Mouse (Mus musculus) stomach, embryonic 14.5 days (tissue): ENCODE measurements around the gene Gm45062. TPM values are rescaled to one million over a fixed set of nuclear protein-coding genes. Genes with fewer than 3 reads are reported as not detected.
"Not testable (repeated sequence)": the region's sequence is repeated elsewhere in the genome, so short reads cannot be mapped to it uniquely, and the experiment has no call there.

Source experiments
- ATAC-seq: fragments of 200-750 bp; cut with Nextera tagmentation; 2 replicates; pipeline ENCODE4 v1.8.0; 2017; ENCODE audit warnings: low read depth, moderate TSS enrichment; ENCODE audit not compliant: insufficient number of reproducible peaks, insufficient read depth, low FRiP score
- H3K27ac ChIP-seq: fragments of 300-500 bp; sonication (generic); 2 replicates; pipeline ENCODE4 v1.5.1; 2014; ENCODE audit warnings: mild to moderate bottlenecking, low read length, moderate library complexity, mixed read lengths
- H3K27me3 ChIP-seq: fragments of 300-500 bp; sonication (generic); 2 replicates; pipeline ENCODE4 v1.6.1; 2014; ENCODE audit warnings: low read length, control low read depth, mixed read lengths; ENCODE audit not compliant: control insufficient read depth, insufficient read depth
- H3K36me3 ChIP-seq: fragments of 300-500 bp; sonication (generic); 2 replicates; pipeline ENCODE4 v1.6.1; 2014; ENCODE audit warnings: mild to moderate bottlenecking, control low read depth, low read length, moderate library complexity, mixed read lengths; ENCODE audit not compliant: control insufficient read depth, insufficient read depth
- H3K4me1 ChIP-seq: fragments of 300-500 bp; sonication (generic); 2 replicates; pipeline ENCODE4 v1.6.1; 2014; ENCODE audit warnings: low read length, control low read depth, mixed read lengths; ENCODE audit not compliant: control insufficient read depth, insufficient read depth
- H3K4me2 ChIP-seq: fragments of 300-500 bp; sonication (generic); replicated peaks from 2 replicates; pipeline ENCODE4 v1.6.1; 2014; ENCODE audit warnings: low read depth, low read length, control low read depth
- H3K4me3 ChIP-seq: fragments of 300-500 bp; sonication (generic); 2 replicates; pipeline ENCODE4 v1.5.1; 2014; ENCODE audit warnings: low read depth, low read length, control low read depth
- H3K9ac ChIP-seq: fragments of 300-500 bp; sonication (generic); replicated peaks from 2 replicates; pipeline ENCODE4 v1.6.1; 2014; ENCODE audit warnings: low read depth, mild to moderate bottlenecking, control low read depth, low read length, moderate library complexity, mixed read lengths
- H3K9me3 ChIP-seq: fragments of 300-500 bp; sonication (generic); 2 replicates; pipeline ENCODE4 v1.6.1; 2016; ENCODE audit warnings: low read depth, low read length, control low read depth; ENCODE audit not compliant: control insufficient read depth
- WGBS: fragments of 180-500 bp; shearing (Covaris S2); extraction: QIAGEN DNeasy Blood & Tissue Kit; methylation state at CpG from one replicate; pipeline ENCODE4 v1.1.7; 2014; 5-methylcytosine and 5-hydroxymethylcytosine counted together
- polyA plus RNA-seq: library from polyadenylated mRNA; unstranded; fragments of >200 nt; fragmentation: Nextera tagmentation; extraction: Ambion mirVana; gene quantifications from 2 replicates; pipeline ENCODE4 v1.2.1, GENCODE M21; 2014

The Gm45062 gene
- polyA plus RNA-seq, 1 experiment from 2014 or later: 11.6 TPM

DNA sequence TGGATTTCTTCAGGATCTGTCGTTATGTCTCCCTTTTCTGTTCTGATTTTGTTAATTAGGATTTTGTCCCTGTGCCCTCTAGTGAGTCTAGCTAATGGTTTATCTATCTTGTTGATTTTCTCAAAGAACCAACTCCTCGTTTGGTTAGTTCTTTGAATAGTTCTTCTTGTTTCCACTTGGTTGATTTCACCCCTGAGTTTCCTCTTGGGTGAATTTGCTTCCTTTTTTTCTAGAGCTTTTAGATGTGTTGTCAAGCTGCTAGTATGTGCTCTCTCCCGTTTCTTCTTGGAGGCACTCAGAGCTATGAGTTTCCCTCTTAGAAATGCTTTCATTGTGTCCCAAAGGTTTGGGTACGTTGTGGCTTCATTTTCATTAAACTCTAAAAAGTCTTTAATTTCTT is 282.3 kb downstream of the Gm45062 start:
- H3K36me3 ChIP-seq, H3K27me3 ChIP-seq, H3K4me3 ChIP-seq, H3K4me2 ChIP-seq, ATAC-seq, H3K4me1 ChIP-seq, H3K9ac ChIP-seq, H3K27ac ChIP-seq, H3K9me3 ChIP-seq: not testable (repeated sequence)
- WGBS: 86% methylated on average over 4 of the region's 4 CpGs

GRCm38 (mm10) chr6:8544822-8545221 is 285.6 kb downstream of the Gm45062 start:
- Histone ChIP-seq H3K9ac (no peak overlapping the region), H3K4me1 (no peaks in the 10 kb centered on the region), H3K27ac (no peak overlapping the region), H3K27me3 (no peaks in the 10 kb centered on the region), H3K4me2 (no peak overlapping the region), H3K36me3 (no peaks in the 10 kb centered on the region), H3K4me3 (no peak overlapping the region), H3K9me3 (no peaks in the 10 kb centered on the region)
- ATAC-seq: no peak
- WGBS: 95% methylated on average over 5 of the region's 5 CpGs

DNA sequence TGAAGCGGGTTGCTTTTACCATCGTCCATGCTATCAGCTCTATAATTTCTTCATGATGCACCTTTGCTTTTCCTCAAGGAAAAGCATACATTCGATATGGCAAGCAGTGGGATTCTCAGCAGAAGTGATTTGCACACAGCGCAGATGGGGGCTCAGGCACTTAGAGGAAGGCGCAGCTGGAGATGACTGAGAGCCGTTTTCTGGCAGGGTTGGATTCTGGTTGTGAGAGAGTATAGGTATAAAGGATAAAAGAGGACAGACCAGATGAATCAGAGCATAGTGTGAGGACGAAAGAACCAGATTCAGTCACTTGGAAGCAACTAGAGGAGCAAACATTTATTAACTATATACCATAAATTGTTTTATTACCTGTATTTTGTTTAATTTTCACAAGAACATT is 286.5 kb downstream of the Gm45062 start:
- WGBS: 90% methylated on average over 7 of the region's 7 CpGs
- no peak overlapping the region for H3K27ac ChIP-seq
- H3K4me2 ChIP-seq: no peak overlapping the region
- H3K27me3 ChIP-seq: no peaks in the 10 kb centered on the region
- H3K9ac ChIP-seq: no peak overlapping the region
- no peak for ATAC-seq
- no peak overlapping the region for H3K4me3 ChIP-seq
- H3K36me3 ChIP-seq: no peaks in the 10 kb centered on the region; the same call in 1 of the 2 replicates
- H3K4me1 ChIP-seq: no peaks in the 10 kb centered on the region
- H3K9me3 ChIP-seq: no peaks in the 10 kb centered on the region

GRCm38 (mm10) chr6:8551155-8551554 is 291.9 kb downstream of the Gm45062 start:
- Histone ChIP-seq H3K9me3 (no peaks in the 10 kb centered on the region), H3K27me3 (no peaks in the 10 kb centered on the region), H3K4me1 (no peaks in the 10 kb centered on the region), H3K27ac (no peak overlapping the region), H3K4me2 (no peak overlapping the region), H3K36me3 (no peaks in the 10 kb centered on the region; the same call in 1 of the 2 replicates), H3K4me3 (no peak overlapping the region), H3K9ac (no peak overlapping the region)
- ATAC-seq: no peak
- 88% methylated on average over 2 of the region's 2 CpGs for WGBS

DNA sequence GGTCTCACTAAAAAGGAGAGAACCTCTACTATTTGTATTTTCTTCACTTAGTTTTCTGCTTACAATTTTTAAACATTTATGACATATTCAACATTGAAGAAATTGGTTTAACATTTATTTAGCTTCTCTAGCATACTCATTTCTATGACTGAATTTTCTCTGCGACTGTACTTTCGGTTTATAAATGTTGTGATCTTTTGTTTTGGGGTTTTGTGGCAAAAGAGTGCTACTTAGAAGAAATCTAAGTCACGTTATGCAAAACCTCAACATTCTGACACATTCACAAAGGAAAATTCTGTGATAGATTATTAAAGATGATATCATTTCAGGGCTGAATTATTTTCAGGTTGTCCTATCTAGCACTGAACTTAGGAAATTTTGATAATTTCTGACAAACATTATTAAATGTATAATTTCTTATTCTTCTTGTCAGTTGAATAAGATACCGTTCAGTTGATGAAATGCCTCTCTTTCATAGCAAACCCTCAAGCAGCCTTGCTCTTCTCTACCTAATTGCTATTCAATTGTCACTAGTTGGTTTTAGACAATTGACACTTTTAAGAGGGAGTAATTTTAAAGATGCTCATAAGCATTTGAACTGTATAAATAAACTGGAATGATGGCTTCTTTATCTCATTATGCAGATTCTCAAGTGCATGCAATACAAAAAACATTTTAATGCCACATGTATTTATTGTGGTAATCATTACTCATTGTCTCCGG is 297.8 kb downstream of the Gm45062 start:
- H3K4me2 ChIP-seq: no peak overlapping the region
- H3K9ac ChIP-seq: no peak overlapping the region
- no peak overlapping the region for H3K27ac ChIP-seq
- no peak overlapping the region for H3K4me3 ChIP-seq
- no peaks in the 10 kb centered on the region for H3K27me3 ChIP-seq
- peaks cover 6% of the 10 kb centered on the region; the same call in 1 of the 2 replicates for H3K36me3 ChIP-seq
- H3K4me1 ChIP-seq: no peaks in the 10 kb centered on the region
- no peak for ATAC-seq
- WGBS: 91% methylated on average over 5 of the region's 5 CpGs
- H3K9me3 ChIP-seq: no peaks in the 10 kb centered on the region

GRCm38 (mm10) chr6:8560682-8561081 is 301.4 kb downstream of the Gm45062 start:
- ATAC-seq: no peak
- H3K9me3 ChIP-seq: no peaks in the 10 kb centered on the region
- H3K4me3 ChIP-seq: no peak overlapping the region

DNA sequence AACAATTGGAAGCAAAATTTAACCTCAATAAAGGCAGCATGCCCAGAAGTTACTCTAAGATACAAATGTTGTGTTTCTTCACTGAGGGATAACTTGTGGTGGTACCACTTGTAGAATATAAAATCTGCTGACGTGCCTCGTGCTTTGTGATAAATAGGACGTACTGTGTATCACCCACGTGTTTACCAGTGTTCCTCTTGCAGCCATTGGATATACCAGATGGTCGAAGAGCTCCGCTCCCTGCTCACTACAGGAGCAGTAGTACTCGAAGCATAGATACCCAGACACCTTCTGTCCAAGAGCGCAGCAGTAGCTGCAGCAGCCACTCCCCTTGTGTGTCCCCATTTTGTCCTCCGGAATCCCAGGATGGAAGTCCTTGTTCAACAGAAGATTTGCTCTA is 323.1 kb downstream of the Gm45062 start:
- Histone ChIP-seq H3K27ac (no peak overlapping the region), H3K4me1 (no peaks in the 10 kb centered on the region), H3K4me2 (no peak overlapping the region), H3K27me3 (no peaks in the 10 kb centered on the region), H3K36me3 (peaks cover 4% of the 10 kb centered on the region; the same call in 1 of the 2 replicates), H3K9me3 (no peaks in the 10 kb centered on the region), H3K4me3 (no peak overlapping the region), H3K9ac (no peak overlapping the region)
- no peak for ATAC-seq
- WGBS: 95% methylated on average over 9 of the region's 9 CpGs

More at GRCm38 (mm10) chr6:8560682-8561081, 301.4 kb downstream of the Gm45062 start:
- H3K4me1 ChIP-seq: no peaks in the 10 kb centered on the region
- WGBS: 84% methylated on average over 2 of the region's 2 CpGs
- H3K27ac ChIP-seq: no peak overlapping the region
- H3K9ac ChIP-seq: no peak overlapping the region
- no peaks in the 10 kb centered on the region for H3K27me3 ChIP-seq
- H3K4me2 ChIP-seq: no peak overlapping the region
- H3K36me3 ChIP-seq: peaks cover 6% of the 10 kb centered on the region; the same call in 1 of the 2 replicates

- no peak overlapping the region for H3K27ac ChIP-seq
- H3K9me3 ChIP-seq: no peaks in the 10 kb centered on the region
- no peak overlapping the region for H3K4me2 ChIP-seq
- no peaks in the 10 kb centered on the region for H3K4me1 ChIP-seq
- H3K36me3 ChIP-seq: peaks cover 4% of the 10 kb centered on the region; the same call in 1 of the 2 replicates
- no peaks in the 10 kb centered on the region for H3K27me3 ChIP-seq
- ATAC-seq: no peak
- no peak overlapping the region for H3K4me3 ChIP-seq
- H3K9ac ChIP-seq: no peak overlapping the region
- WGBS: 86% methylated on average over 3 of the region's 3 CpGs
These were observed 324.6 kb downstream of the Gm45062 start for GRCm38 (mm10) chr6:8583892-8584291.

- Histone ChIP-seq H3K4me3 (no peak overlapping the region), H3K4me1 (no peaks in the 10 kb centered on the region), H3K27me3 (no peaks in the 10 kb centered on the region), H3K4me2 (no peak overlapping the region), H3K9me3 (no peaks in the 10 kb centered on the region), H3K36me3 (no peaks in the 10 kb centered on the region; the same call in 1 of the 2 replicates), H3K9ac (no peak overlapping the region), H3K27ac (no peak overlapping the region)
- WGBS: 86% methylated on average over 9 of the region's 9 CpGs
- ATAC-seq: no peak
These were observed 332.4 kb downstream of the Gm45062 start for GRCm38 (mm10) chr6:8591665-8592064.
